Mouse (Mus musculus) kidney, adult 9 months (tissue): ENCODE data around the gene Pmpcb.

Experiments
- DNase-seq: peaks from one replicate; pipeline ENCODE4 v3.0.0; 2022

Pmpcb gene

DNA sequence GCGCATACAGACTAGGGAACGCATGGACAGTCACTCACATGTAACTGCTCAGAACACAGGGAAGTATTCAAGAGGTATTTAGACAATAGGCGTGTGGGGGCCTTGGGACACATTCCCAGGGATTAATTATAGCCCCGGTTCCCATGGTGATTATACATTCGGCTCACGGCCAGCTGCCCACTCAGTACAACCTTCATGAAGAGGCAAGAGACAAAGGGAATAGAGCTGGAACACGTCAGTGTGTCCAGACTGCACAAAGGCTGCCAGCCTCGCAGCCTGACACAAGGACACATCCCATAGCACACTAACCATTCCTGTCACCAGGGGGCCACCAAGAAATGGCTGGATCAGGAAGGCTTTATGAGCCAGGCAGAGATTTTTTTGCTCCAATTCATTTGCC, 4.0 kb upstream of the Pmpcb start:
- DNase-seq, result peak; percentile 41

DNA sequence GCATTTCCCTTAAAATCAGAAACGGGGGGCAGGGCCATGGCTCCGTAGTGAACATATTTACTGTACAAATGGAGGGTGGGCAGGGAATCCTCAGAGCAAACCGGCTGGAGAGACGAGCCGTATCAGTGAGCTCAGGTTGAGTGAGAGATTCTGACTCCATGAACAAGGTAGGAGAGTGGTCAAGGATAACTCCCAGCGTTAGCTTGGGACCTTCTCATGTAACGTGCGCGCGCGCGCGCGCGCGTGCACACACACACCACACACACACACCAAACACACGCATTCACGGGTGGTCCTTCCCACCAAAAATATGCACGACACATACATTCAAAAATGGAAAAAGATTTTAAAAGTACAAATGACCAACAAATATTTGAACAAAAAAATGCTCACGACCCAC, 1.8 kb upstream of the Pmpcb start:
- no peak for DNase-seq

DNA sequence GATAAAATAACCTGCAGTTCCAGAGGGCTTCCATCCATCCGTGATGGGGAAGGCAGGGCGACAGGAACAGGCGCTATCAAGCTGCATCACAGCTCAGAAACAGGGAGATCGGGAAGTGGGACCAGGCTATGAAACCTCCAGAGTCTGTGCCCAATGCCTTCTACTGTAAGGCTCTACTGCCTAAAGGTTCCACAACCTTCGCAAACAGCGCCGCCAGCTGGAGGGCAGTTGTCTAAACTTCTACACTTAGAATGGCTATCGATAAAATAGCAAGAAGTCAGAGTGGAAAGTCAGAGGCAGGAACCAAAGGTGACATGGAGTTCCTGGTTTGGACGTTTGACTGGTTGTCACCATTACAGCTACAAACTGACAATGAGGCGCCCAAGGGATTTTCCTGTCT, 1.4 kb upstream of the Pmpcb start:
- peak; percentile 85 for DNase-seq

DNA sequence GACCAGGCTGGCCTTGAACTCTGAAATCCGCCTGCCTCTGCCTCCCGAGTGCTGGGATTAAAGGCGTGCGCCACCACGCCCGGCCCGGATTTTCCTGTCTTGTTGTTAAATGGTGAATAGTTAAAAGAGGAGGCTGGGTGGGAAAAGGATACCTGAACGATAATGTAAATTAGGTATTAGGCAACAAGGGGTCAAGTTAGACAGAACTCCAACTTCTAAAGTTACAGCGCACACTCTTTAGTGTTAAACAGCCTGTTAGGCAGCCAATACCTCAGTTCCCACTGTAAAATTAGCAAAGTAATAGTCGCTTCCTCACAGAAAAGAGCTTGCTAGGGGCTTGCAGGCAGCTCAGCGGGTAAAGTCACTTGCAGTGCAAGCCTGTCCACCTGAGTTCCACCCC, 895 bp upstream of the Pmpcb start:
- no peak for DNase-seq

DNA sequence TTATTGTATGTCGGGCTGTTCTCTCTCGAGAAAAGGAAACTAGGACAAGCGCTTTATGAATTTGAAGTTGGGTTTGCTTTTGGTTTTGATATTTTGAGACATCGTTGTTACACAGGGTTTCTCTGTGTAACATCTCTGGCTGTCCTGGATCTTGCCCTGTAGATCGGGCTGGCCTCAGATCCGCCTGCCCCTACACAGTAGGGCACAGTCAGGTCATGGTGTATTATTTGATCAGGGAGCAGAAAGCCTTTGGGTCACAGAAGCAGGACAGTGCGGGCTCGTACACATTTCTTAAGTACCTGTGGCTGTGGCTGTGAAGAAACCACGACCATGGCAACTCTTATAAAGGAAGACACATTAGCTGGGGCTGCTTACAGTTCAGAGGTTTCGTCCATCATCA, 679 bp downstream of the Pmpcb start:
- no peak for DNase-seq

DNA sequence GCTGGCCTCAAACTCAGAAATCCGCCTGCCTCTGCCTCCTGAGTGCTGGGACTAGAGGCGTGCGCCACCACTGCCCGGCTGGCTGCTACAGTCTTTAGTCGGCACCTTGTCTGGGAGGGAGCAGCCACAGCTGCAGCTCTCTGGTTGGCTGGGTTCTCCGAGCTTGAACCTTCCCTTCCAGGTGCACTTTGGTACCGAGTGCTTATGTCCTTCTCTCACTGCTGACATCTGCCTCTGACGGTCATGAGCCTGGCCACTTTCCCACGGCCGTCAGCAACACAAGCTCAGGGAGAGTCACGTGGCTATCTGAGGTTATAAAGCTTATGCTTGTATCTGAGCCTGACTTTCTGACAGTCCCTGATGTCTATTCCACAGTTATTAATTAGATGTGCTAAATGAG, 2.2 kb downstream of the Pmpcb start:
- peak; percentile 89 for DNase-seq

DNA sequence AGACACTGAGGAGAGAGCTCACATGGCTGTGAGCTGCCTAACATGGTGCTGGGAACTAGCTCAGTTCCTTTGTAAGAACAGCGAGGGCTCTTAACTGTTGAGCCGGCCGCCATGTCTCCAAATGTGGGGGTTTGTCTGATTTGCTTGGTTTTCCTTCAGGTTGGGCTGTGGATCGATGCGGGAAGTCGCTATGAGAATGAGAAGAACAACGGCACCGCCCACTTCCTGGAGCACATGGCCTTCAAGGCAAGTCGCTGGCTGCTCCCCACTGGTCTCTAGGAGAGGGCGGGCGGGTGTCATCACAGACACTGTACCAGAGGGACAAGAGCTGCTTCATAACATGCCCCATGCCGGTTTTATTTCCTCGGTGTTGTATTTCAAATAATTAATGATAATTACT, 2.9 kb downstream of the Pmpcb start:
- no peak for DNase-seq

DNA sequence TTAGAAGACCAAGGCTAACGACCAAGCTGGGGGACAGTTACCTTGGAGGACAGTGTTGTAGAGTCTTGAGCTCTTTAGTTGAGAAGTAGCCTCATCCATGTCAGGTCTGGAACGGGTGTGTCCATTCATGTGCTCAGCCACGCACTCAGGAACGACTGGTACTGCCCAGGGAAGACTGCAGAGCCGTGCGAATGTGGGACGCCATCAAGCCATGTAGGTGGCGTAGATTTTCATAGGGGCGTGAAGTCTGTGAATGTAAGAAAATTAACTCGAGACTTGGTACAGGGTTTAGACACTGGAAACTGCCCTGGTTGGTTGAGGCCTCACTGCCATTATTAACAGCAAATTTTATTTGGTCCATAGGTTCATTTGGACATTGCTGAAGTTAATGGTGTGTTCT, 6.7 kb downstream of the Pmpcb start:
- DNase-seq, result no peak

DNA sequence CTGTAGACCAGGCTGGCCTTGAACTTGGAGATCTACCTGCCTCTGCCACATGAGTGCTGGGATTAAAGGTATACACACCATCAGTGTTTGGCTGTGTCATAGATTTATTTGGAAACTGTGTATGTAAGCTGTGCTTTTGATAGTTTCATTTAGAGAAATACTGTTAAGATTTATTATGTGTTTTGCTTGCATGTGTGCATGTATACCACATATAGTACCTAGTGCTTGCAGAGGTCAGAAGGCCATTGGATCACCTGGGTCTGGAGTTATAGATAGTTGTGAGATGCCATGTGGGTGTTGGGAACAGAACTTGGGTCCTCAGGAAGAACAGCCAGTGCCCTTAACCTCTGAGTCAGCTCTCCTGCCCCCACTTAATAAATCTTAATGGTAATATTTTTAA, 7.7 kb downstream of the Pmpcb start:
- DNase-seq, result no peak

DNA sequence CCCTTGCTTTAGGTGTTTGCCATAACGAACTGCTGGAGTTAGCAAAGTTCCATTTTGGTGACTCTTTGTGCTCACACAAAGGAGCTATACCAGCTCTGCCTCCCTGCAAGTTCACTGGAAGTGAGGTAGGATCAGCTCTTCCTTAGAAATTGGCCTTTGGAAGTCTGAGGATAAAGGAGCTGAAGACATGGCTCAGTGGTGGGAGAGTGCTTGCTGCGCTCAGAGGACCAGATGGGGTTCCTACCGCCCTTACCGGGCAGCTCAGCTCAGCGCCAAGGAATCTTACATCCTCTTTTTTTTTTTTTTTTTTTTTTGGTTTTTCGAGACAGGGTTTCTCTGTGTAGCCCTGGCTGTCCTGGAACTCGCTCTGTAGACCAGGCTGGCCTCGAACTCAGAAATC, 9.0 kb downstream of the Pmpcb start:
- no peak for DNase-seq

DNA sequence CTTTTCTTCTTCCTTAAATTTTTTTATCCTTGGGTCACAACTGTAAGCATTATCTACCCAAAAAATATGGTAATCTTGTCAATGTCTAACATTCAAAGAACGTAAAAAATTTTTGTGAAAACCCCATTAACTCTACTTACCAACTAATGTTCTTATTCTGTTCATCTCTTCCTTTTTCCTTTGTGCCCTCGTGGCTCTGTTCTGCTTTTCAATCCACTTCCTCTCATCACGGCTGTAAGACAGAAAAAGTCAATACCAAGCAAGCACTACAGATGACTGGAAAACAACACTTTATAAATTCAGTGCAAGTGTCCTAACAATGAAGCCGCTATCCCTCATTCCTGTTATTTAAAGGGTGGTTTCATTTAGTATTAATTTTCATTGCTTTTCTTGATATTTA, 31.6 kb downstream of the Pmpcb start:
- no peak for DNase-seq

DNA sequence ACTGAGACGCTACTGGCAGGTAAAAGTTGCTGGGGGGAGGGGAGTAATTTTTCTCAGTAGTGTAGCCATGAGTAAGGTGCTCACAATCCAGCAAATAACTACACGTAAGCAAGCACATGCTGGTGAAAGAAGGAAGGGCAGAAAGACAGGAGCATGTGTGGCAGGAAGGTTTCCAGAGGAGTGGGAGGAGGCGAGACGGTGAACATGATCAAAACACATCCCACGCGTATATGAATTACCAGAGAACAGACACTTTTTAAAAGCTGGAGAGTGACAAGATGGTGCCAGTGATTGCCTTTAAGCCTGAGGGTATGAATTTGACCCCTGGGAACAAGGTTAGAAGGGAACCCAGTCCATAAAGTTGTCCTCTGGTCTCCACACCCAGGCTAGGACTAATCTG, 32.9 kb downstream of the Pmpcb start:
- no peak for DNase-seq

DNA sequence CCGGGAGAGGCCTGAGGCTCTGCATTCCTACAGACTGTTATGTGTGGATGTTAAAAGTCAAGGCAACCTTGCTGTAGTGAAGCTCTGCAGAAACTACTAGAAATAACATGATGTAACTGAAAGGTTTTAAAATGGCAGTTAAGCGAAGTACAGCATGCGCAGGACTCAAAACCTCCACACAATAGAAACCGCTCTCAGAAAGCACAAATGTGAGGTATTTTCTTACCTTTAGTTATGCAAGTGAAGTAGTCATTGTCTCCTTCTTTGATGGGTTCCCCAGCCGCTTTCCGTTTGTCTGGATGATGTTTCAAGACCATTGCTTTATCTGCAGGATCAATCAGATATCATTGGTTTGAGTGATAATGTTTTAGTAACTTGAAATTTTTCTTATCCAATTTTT, 39.5 kb downstream of the Pmpcb start:
- no peak for DNase-seq

DNA sequence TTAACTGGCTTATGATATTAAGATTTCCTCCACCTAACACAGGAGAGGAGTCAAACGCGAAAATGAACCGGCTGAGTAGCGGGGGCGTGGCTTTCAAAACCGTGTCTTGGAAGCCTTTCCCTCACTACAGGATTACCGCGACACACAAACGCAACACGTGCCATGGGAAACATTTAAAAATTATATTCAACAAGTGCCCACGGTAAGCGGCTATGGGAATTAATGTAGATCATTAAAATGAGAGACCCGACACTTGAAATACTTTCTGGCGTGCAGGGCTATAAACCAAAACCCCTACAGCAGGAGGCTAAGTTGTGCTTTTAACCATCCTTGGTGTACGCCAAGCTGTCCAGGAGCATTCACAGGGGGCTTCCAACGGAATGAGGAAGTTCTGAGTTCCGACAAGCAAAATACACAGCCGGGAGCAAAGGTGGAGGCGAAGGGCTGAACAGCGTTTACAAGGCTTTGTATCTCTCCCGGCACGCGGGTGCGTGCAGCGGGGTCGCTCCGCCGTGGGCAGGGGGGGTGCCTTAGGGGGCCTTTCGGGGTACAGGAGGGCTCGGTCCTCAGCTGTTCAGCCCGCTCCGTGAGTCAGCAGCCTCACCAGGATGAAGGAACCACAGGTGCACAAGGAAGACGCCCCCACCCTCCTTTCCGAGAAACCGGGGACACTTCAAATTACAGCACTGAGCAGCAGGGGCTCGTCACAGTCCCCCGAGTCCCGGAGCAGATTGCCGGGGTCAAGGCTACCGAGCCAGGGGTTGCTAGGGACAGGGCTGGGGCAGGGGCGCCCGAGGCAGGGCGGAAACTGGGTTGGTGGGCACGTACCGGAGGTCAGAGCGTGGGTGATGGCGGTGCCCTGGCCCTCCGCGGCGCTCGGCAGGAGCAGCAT, 47.5 kb downstream of the Pmpcb start:
- DNase-seq, result peak; percentile 31

DNA sequence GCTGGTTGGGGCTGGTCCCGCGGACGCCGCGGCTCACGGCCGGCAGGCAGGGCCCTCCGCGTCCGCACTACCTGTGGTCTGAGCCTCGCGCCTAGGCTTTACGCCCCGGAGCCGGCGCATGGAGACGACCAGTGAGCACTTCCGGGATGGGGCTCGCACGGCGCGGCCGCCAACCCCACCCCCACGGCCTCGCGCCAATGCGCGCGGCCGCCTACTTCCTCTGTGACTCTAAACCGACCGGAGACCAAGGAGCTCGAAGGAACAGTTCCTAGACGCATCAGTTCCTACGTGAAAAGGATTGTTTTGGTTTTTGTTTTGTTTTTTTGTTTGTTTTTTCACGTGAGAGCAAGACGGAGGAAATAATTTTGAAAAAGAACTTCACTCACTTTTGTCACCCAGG, 48.1 kb downstream of the Pmpcb start, which contains the start of the genes Dnajc2 and Psmc2:
Dnajc2 (minus strand) TSS at position 199 of the 400 bp plus-strand sequence.
Psmc2 (plus strand) TSS at position 231 of the 400 bp plus-strand sequence.
- peak; percentile 93 for DNase-seq

DNA sequence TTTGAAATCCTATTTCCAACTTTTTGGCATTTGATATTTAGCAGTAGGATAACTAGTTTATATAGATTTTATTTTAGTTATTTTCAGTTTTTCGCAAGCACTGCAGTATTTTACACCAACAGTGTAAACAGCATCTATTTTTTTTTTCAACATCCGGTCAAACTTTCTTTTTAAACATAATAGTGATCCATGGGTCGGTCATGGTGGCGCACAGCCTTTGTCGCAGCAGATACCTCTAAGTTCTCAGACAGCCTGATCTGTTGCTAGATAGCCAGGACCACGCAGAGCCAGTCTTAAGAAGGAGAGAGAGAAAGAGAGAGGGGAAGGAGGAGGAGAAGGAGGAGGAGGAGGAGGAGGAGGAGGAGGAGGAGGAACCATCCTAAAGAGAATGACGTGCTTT, 48.8 kb downstream of the Pmpcb start:
- DNase-seq, result no peak

DNA sequence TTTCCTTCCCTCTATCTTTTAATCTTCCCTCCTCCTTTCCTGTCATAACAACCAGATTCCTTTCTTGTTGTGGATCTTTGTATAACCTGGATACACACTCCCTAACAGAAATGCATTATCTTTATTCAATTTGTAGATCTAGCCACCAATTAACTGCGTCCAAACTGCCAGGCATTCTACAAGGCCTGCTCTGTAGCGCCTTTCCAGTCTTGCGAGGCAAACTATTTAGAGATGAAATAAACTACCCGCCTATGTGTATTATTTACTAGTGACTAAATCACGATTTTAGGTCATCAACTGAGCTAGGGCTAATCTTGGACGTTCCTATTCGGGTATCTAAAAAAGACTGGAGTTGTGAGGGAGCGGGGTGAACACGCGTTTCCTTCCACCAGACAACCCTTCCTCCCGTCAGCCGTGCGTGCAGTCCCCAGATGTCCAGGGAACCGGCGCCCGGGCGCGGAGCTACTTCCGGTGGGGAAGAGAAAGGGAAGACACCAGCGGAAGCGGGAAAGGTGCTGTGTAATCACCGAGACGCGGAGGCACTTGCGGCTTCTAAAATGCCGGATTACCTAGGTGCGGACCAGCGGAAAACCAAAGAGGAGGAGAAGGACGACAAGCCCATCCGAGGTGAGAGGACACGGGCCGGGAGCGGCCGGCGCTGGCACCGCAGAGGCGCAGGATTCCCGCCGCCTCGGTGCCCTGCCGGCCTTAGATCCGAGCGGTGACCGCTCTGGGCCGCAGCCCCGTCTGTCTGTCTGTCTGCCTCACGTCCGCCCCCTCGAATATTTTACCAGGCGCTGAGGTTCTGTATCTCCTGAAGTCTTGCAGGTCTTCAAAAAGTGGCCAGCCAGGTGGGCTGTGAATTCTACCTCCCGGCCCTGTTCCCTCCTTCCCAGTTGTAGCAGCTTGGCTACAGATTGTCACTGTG, 49.6 kb downstream of the Pmpcb start:
- peak; percentile 93 for DNase-seq

DNA sequence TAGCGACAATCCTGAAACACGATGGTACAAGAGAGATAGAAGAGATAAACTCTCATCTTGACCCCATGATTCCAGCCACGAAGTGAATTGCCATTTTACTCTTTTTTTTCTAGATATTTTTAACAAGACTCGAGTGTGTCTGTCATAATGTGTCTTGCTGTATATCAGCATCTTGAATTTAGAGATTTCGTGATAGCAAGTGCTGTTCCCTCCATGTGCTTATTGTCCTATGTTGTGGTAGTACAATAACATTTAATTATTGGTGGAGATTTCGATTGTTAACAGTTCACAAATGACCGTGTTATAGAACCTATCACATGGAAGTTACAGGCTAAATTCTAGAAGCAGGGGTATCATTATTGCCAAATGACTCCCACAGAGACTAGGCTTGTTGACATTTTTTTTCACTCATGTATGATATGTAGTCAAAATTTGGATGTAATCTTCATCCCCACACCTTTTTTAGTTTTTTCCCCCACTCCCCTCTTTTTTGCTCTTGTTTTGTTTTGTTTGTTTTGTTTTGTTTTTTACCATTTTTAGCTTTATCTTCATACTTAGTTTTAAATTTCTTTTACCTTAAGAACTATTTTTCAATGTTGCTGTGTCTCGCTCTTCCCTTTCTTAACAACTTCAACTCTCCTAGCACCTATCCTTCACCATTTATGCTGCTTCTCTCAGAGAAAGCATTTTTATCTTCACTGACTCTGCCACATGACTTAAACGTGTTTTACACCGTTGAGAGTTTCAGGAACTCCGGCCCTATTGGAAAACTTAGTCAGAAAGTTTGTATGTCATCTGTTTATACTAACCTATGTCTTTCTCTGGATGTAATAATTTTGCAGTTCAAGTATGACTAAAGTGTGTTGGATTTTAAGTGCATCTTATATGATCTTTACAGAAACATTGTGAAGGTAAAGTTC, 50.5 kb downstream of the Pmpcb start:
- no peak for DNase-seq

DNA sequence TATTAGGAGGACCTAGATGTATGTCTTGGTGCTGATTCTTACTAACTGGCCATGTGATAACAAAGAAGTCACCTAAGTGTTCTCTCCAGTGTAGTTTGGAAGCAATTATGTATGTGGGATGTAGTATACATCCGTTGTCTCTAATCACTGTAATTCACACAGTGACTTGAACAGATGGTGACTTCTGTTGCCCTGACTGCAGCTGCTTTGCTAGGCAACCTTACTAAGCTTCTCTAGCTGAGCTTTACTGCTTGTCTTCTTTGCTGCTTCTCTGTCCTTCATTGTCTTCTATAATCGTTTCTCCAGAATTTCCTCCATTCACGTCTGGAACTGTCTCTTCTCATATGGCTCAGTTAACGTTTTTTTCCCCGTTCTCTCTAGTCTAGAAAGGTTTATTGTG, 52.1 kb downstream of the Pmpcb start:
- DNase-seq, result no peak

DNA sequence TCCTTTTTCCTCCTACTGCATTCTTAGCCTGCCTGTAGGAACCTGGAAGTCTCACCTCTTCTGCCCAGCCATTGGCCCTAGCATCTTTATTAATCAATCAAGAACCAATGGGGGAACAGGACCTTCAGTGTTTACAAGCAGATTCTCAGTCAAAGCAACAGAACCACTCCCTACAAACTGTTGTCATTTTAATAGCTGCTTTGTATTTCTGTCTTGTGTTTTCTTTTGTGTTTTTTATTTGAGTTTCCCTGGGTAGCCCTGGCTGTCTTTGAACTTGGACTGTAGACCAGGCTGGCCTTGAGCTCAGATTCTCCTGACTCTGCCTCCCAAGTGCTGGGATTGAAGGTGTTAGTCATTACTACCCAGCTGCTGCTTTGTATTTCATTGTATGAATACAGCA, 55.2 kb downstream of the Pmpcb start:
- no peak for DNase-seq

DNA sequence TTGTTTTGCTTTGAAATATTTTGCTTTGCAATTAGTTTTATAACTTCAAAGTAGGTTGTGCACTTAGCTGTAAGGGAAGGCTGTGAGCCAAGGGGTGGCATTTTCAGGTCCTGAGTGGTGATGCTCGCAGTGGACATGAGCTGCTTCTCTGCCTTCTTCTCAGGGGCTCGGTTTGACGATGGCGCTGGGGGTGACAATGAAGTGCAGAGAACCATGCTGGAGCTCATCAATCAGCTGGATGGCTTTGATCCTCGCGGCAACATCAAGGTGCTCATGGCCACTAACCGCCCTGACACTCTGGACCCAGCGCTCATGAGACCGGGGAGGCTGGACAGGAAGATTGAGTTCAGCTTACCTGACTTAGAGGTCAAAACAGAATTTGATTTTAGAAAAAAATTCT, 66.0 kb downstream of the Pmpcb start:
- no peak for DNase-seq

DNA sequence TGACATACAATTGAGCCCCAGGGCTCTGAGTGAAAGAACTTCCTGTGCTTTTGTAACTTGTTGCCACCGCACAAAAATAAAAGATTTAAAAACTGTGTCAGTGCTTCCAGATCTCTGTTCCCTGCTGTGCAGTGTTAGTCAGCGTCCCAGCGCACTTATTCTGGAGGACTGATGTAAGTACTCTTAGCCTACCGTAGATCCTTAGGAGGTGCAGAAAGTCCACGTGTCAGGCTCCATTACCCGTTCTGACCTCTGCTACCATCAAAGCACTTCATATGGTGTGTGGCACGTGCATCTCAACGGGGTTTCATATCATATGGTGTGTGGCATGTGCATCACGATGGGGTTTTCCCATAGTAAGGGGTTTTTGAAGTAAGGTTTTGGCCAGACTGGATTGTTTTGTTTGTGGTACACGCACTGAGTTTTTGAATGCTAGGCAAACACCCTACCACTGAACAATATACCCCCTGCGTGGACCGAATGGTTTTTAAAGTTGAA, 66.8 kb downstream of the Pmpcb start:
- no peak for DNase-seq

DNA sequence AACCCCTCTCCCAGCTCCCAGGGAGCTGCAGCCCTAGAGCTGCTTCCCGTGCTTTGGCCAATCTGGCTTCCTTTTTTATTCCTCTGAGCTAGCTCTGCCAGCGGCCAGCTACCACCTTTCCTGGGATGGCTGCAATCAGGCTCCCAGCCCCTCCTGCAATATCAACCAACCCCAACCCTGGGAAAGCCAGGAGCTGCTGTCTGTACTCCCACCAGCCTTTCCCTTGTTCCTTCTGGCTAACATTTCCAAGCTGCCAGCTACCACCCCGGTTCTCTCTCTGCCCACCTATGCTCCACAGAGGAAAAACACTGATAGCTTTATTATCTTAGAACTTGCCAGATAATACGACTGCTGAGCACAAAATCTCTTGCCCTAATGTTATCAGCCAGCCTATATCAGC, 67.9 kb downstream of the Pmpcb start:
- no peak for DNase-seq
